Mouse (Mus musculus) midbrain, postnatal 0 days (tissue): ENCODE data around the gene C1qtnf1. TPM values are rescaled to one million over a fixed set of nuclear protein-coding genes. Genes with fewer than 3 reads are reported as not detected.

Experiments used
- ATAC-seq: fragments of 200-750 bp; cut with Nextera tagmentation; 2 replicates; pipeline ENCODE4 v1.8.0; 2017; ENCODE audit warnings: moderate number of reproducible peaks, mild to moderate bottlenecking, moderate TSS enrichment, moderate library complexity; ENCODE audit not compliant: low FRiP score
- DNase-seq: peaks from one replicate; pipeline ENCODE4 v3.0.0-alpha.2; 2015; ENCODE audit warnings: low spot score
- H3K27ac ChIP-seq: fragments of 300-500 bp; sonication (generic); 2 replicates; pipeline ENCODE4 v1.5.1; 2014; ENCODE audit warnings: low read depth, mild to moderate bottlenecking, low read length, mixed read lengths
- H3K27me3 ChIP-seq: fragments of 300-500 bp; sonication (generic); 2 replicates; pipeline ENCODE4 v1.6.1; 2014; ENCODE audit warnings: low read length, control low read depth, mixed read lengths; ENCODE audit not compliant: insufficient read depth
- H3K36me3 ChIP-seq: fragments of 300-500 bp; sonication (generic); 2 replicates; pipeline ENCODE4 v1.6.1; 2014; ENCODE audit warnings: low read length, control low read depth, mixed read lengths; ENCODE audit not compliant: insufficient read depth
- H3K4me1 ChIP-seq: fragments of 300-500 bp; sonication (generic); 2 replicates; pipeline ENCODE4 v1.6.1; 2014; ENCODE audit warnings: mild to moderate bottlenecking, control low read depth, antibody characterized with exemption, low read length, mixed read lengths; ENCODE audit not compliant: insufficient read depth
- H3K4me2 ChIP-seq: fragments of 300-500 bp; sonication (generic); 2 replicates; pipeline ENCODE4 v1.6.1; 2014; ENCODE audit warnings: low read depth, mild to moderate bottlenecking, low read length, mixed read lengths; ENCODE audit not compliant: poor library complexity, severe bottlenecking
- H3K4me3 ChIP-seq: fragments of 300-500 bp; sonication (generic); 2 replicates; pipeline ENCODE4 v1.5.1; 2014; ENCODE audit warnings: low read depth, mild to moderate bottlenecking, low read length, moderate library complexity
- H3K9ac ChIP-seq: fragments of 300-500 bp; sonication (generic); replicated peaks from 2 replicates; pipeline ENCODE4 v1.6.1; 2014; ENCODE audit warnings: mild to moderate bottlenecking, low read length, moderate library complexity, mixed read lengths; ENCODE audit not compliant: poor library complexity, severe bottlenecking
- H3K9me3 ChIP-seq: fragments of 300-500 bp; sonication (generic); 2 replicates; pipeline ENCODE4 v1.6.1; 2016; ENCODE audit warnings: low read length, control low read depth
- CTCF ChIP-seq: IDR thresholded peaks from 2 replicates; pipeline ENCODE4 v1.5.1; 2016; ENCODE audit warnings: antibody characterized with exemption, mild to moderate bottlenecking
- WGBS: fragments of 180-500 bp; shearing (Covaris S2); extraction: QIAGEN DNeasy Blood & Tissue Kit; methylation state at CpG from one replicate; pipeline ENCODE4 v1.1.7; 2014; 5-methylcytosine and 5-hydroxymethylcytosine counted together
- polyA plus RNA-seq: library from polyadenylated mRNA; unstranded; fragments of >200 nt; fragmentation: Nextera tagmentation; extraction: Ambion mirVana; gene quantifications from 2 replicates; pipeline ENCODE4 v1.2.1, GENCODE M21; 2015
- total RNA-seq: library from RNA; depleted of rRNA; stranded (reverse); fragments of >200 nt; gene quantifications from 2 replicates; pipeline ENCODE4 v1.2.3, GENCODE M21; 2014

The C1qtnf1 gene
- total and polyA plus RNA-seq, 2 experiments from 2014 or later, result 5.2 to 8.7 TPM

DNA sequence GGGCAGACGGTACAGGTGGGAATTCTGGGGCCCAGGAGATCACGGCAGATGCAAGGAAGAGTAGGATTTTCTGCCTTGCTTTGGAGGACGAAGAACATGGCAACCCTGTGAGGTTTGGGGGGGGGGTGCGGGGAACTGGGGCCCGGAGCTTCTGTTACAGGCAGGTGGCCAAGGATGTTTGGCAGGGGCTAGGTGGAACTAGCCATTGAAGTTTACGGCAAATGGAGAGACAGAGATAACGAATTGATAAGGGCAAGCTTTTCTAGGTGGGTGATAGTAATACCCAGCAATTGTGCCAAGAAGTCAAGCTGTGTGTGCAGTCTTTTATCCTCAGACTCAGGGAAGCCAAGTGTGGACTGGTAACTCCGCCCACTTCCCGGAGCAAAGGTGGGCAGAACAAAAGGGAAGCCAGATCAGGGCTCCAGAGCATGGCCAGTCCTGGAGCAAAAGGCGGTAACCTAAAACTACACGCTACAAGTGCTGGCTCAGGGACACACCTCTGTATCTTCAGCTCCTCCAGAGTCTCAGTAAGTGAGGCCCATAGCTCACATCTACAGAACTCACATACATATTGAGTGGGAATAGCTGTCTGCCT lies 39.5 kb downstream of the C1qtnf1 start:
- WGBS, result 35% methylated on average over 10 of the region's 11 CpGs
- Histone ChIP-seq H3K9ac (no peak overlapping the region), H3K27me3 (no peaks in the 10 kb centered on the region), H3K9me3 (no peaks in the 10 kb centered on the region), H3K4me2 (no peak overlapping the region), H3K27ac (no peak overlapping the region), H3K36me3 (no peaks in the 10 kb centered on the region), H3K4me3 (no peak overlapping the region), H3K4me1 (no peaks in the 10 kb centered on the region)
- DNase-seq (no peak), ATAC-seq (no peak)
- TF ChIP-seq CTCF, result no peak

GRCm38 (mm10) chr11:118469509-118470160 lies 41.6 kb downstream of the C1qtnf1 start:
- ATAC-seq, result no peak
- Histone ChIP-seq H3K36me3 (no peaks in the 10 kb centered on the region), H3K4me3 (no peak overlapping the region), H3K27ac (no peak overlapping the region), H3K4me2 (no peak overlapping the region), H3K9ac (no peak overlapping the region), H3K9me3 (no peaks in the 10 kb centered on the region), H3K4me1 (no peaks in the 10 kb centered on the region), H3K27me3 (no peaks in the 10 kb centered on the region)
- 86% methylated on average over 10 of the region's 10 CpGs for WGBS
- no peak for TF ChIP-seq CTCF
- no peak for DNase-seq

DNA sequence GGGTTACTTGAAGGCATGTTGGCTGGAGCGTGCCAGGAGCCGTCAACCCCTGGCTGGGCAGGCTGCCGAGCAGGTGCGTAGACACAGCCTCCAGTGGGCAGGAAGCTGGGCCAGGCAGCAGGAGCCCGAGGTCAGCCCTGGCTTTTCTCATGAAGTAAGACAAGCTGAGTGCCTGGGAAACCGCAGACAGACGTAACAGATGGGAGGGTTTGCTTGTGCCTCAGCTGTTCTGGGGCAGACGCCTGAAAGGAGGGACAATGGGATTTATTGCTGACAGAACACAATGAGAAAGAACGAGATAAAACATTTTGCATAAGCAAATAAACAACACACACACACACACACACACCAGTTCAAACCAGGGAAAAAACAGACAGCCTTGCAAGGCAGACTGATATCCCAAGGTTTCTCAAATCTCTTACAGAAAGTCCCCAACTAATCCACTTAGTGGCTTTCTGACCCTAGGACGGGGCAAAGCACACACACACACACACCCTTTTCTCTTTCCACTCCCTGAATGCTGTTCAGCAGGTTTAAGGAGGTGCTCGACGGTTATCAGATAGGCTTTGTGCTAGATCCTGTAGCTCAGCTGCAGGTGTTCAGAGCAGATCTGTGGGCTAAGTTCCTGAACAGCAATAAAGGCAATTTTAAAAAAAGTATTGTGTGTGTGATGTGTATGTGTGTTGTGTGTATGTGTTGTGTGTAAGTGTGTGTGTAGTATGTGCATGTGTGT lies 42.4 kb downstream of the C1qtnf1 start:
- no peak overlapping the region for H3K4me3 ChIP-seq
- no peaks in the 10 kb centered on the region for H3K27me3 ChIP-seq
- no peak for TF ChIP-seq CTCF
- peak; percentile 53 for DNase-seq
- no peaks in the 10 kb centered on the region for H3K4me1 ChIP-seq
- no peaks in the 10 kb centered on the region for H3K9me3 ChIP-seq
- ATAC-seq, result no peak
- 22% methylated on average over 12 of the region's 12 CpGs for WGBS
- H3K27ac ChIP-seq, result no peak overlapping the region
- H3K4me2 ChIP-seq, result no peak overlapping the region
- H3K36me3 ChIP-seq, result no peaks in the 10 kb centered on the region
- no peak overlapping the region for H3K9ac ChIP-seq

DNA sequence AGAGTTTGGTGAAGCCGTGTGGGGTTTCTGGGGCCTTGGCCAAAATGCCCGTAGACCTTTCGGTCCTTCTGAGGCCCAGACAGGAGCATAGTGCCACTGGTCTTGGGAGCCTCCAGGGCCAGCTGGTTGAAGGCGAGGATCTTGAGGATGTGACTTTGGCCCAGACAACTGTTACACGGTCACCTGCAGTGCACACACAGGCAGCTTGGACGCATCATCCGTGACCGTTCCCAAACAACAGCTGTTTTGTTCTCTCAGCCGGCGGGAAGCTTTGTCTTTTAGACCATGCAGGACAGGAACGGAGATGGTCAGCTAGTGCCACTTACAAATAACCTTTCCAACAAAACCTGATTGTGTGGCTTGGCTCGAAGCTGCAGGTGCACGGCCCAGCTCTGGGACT lies 43.7 kb downstream of the C1qtnf1 start:
- no peak overlapping the region for H3K27ac ChIP-seq
- WGBS, result 65% methylated on average over 13 of the region's 13 CpGs
- H3K9ac ChIP-seq, result no peak overlapping the region
- DNase-seq (no peak), ATAC-seq (no peak)
- H3K4me1 ChIP-seq, result no peaks in the 10 kb centered on the region
- H3K4me3 ChIP-seq, result no peak overlapping the region
- H3K4me2 ChIP-seq, result no peak overlapping the region
- no peaks in the 10 kb centered on the region for H3K36me3 ChIP-seq
- H3K27me3 ChIP-seq, result no peaks in the 10 kb centered on the region
- TF ChIP-seq CTCF, result no peak
- no peaks in the 10 kb centered on the region for H3K9me3 ChIP-seq

GRCm38 (mm10) chr11:118473161-118473560 lies 45.2 kb downstream of the C1qtnf1 start:
- Histone ChIP-seq H3K4me3 (no peak overlapping the region), H3K9me3 (no peaks in the 10 kb centered on the region), H3K27me3 (no peaks in the 10 kb centered on the region), H3K27ac (no peak overlapping the region), H3K9ac (no peak overlapping the region), H3K36me3 (no peaks in the 10 kb centered on the region), H3K4me2 (no peak overlapping the region), H3K4me1 (no peaks in the 10 kb centered on the region)
- no peak for TF ChIP-seq CTCF
- DNase-seq (no peak), ATAC-seq (no peak)
- 94% methylated on average over 1 of the region's 1 CpGs for WGBS
